Mouse (Mus musculus): Measurements from ENCODE around the gene Gm5475. TPM values are rescaled to one million over a fixed set of nuclear protein-coding genes. Genes with fewer than 3 reads are reported as not detected.

The Gm5475 gene
- total RNA-seq, 2 experiments from 2014 or later, result 0.09 TPM; not detected in 1

Other genes starting within 250 kb of the Gm5475 start
- gene Atf1, start 194.3 kb upstream of the Gm5475 start, total RNA-seq (2021), result 10 to 100 TPM; 44.2 to 57.7 TPM
- not detected for gene Tmprss12, start 141.3 kb upstream of the Gm5475 start, total RNA-seq (2021)
- 10 to 100 TPM; 33.7 to 34.4 TPM for gene Mettl7a1, start 118.0 kb upstream of the Gm5475 start, total RNA-seq (2021)
- gene Mettl7a3, start 87.2 kb upstream of the Gm5475 start, total RNA-seq (2021), result under 1 TPM; 0.17 to 0.41 TPM
- gene Methig1, start 69.0 kb upstream of the Gm5475 start, total RNA-seq (2021), result not detected
- under 1 TPM; 0.43 to 0.68 TPM for gene Mettl7a2, start 68.9 kb upstream of the Gm5475 start, total RNA-seq (2021)
- not detected for gene Higd1c, start 57.6 kb upstream of the Gm5475 start, total RNA-seq (2021)
- 10 to 100 TPM; 34.5 to 40.0 TPM for gene Slc11a2, start 2.9 kb downstream of the Gm5475 start, total RNA-seq (2021)
- 1 to 10 TPM; 6.7 to 7.5 TPM for gene Letmd1, start 46.9 kb downstream of the Gm5475 start, total RNA-seq (2021)
- gene Csrnp2, start 73.3 kb downstream of the Gm5475 start, total RNA-seq (2021), result 1 to 10 TPM; 3.2 to 3.7 TPM
- gene Tfcp2, start 129.9 kb downstream of the Gm5475 start, total RNA-seq (2021), result 10 to 100 TPM; 11.3 to 11.5 TPM
- gene Pou6f1, start 177.8 kb downstream of the Gm5475 start, total RNA-seq (2021), result 10 to 100 TPM; 13.8 to 17.7 TPM
- 10 to 100 TPM; 71.6 to 73.4 TPM for gene Dazap2, start 193.2 kb downstream of the Gm5475 start, total RNA-seq (2021)
- 1 to 10 TPM; 2.4 to 4.6 TPM for gene Smagp, start 214.8 kb downstream of the Gm5475 start, total RNA-seq (2021)
- gene Bin2, start 247.4 kb downstream of the Gm5475 start, total RNA-seq (2021), result under 1 TPM; 0.37 to 0.50 TPM

Measured in gastrocnemius, adult 18-20 months (tissue).